ENCODE assay signal across 13 mouse cellular contexts in the genomic region with DNA sequence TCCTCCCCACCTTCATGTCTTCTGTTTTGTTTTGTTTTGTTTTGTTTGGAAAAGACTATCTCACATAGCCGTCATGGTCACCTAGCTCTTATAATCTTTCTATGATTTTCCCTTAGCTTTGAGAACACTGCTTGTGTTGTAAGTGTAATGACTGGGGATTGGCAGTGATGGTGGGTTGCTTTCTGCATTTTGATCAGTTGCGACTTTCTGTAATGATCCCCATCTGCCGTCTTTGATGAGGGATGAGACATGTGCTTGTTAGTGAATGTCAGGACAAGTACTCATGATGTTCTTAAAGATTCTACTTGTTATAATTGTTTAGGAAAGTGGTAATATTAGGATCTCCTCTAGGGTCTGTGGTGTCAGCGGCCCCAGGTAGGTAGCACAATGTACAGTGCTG.
"Had no signal": no experiment of that assay in that cellular context is flagged by ENCODE, and none has a peak within 500 bp of the region (broad histone marks: within the 10 kb centered on the region; RNA-seq: fewer than 3 reads in every experiment).

No protein-coding gene starts in this region.

- DNase-seq: gastrocnemius, adult 2 months; gastrocnemius, postnatal 10 days; gastrocnemius, postnatal 25 days; heart, adult 18-20 months; heart, postnatal 10 days; heart, postnatal 4 days; kidney, adult 18-20 months; kidney, adult 8-10 months; kidney, postnatal 10 days; kidney, postnatal 25 days; kidney, postnatal 4 days; liver; liver, embryonic 13.5 days had no signal
